Mouse (Mus musculus): Measurements from ENCODE around the gene Paox. TPM values are rescaled to one million over a fixed set of nuclear protein-coding genes. Genes with fewer than 3 reads are reported as not detected.

The Paox gene
- polyA plus RNA-seq (2012; fragmentation: generic; extraction: Trizol) = 10 to 100 TPM; 12.0 to 15.9 TPM

DNA sequence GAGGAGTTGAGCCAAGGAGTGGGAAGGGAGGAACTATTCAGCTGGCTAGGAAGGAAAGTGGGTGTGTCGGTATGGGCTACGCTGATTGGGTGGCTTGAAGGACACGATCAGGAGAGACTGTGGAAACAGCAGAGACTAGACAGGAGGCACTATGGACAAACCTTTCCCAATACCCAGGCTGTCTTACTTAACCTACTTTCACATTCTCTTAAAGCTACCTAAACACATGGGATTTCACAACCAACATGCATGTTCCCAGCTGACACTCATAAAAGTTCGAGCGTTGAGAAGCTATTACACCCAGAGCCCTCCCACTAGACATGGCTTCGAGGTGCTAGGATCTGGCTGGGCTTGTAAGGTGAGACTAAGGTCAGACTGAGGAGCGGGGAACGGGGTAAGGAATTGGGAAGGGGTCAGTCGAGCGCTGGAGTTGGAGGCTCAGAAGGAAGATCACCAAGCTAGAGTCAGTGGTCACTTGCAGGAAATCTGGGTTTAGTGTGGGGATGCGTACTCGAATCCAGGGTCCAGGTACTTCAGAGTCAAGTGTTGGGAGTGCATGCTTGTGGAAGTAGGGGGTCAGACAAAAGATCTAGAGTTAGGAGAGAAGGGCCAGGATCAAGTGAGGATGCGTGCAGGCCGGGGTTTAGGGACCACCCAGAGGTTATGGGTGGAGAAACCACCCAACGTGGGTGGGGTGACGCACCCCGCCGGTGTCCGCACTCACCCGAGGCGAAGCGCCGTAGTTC lies at the start of gene Paox:
Paox (plus strand) TSS at position 217 of the 746 bp plus-strand sequence.

GRCm38 (mm10) chr7:140082242-140082678 lies 33.3 kb upstream of the Paox start, which contains the start of gene Caly:
Gene Caly, minus strand, starts transcription at chr7:140082548.

DNA sequence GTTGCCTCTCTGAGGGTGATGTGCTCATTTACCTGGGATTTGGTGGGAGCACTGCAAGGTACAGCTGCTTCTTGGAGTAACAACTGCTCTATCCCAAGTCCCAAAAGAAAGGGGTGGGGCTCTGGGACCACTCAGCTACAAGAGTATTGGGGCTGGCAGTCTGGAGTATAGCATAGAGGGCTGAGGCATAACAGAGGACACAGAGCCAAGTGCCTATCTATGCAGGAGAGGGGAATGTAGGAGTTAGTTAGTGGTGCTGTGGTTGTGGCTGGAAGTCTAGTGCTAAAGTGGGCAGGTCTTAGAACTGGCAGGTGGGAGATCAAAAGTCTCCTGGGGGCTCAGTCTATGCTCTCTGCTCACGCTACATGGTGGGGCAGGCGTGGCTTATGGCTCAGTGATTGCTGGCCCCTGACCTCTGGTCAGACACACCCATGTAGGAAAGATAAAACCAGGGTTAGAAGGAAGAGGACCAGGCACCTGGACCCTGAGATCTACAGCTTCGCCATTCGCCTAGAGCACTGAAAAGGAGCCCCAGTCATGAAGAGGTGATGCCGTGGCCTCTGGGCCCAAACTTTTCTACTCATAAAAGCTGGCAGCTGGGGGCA lies 22.6 kb upstream of the Paox start, which contains the start of gene Prap1:
Prap1 (plus strand) TSS at position 472 of the 605 bp plus-strand sequence.

GRCm38 (mm10) chr7:140101993-140102860 lies 13.4 kb upstream of the Paox start, which contains the start of gene Fuom:
Gene Fuom, minus strand, starts transcription at chr7:140102441.

GRCm38 (mm10) chr7:140116329-140117054 lies 893 bp downstream of the Paox start, which contains the start of gene Echs1:
Gene Echs1, minus strand, starts transcription at chr7:140116476.

GRCm38 (mm10) chr7:140137135-140138020 lies 21.8 kb downstream of the Paox start, which contains the start of gene Mtg1:
Gene Mtg1, plus strand, starts transcription at chr7:140137564.

DNA sequence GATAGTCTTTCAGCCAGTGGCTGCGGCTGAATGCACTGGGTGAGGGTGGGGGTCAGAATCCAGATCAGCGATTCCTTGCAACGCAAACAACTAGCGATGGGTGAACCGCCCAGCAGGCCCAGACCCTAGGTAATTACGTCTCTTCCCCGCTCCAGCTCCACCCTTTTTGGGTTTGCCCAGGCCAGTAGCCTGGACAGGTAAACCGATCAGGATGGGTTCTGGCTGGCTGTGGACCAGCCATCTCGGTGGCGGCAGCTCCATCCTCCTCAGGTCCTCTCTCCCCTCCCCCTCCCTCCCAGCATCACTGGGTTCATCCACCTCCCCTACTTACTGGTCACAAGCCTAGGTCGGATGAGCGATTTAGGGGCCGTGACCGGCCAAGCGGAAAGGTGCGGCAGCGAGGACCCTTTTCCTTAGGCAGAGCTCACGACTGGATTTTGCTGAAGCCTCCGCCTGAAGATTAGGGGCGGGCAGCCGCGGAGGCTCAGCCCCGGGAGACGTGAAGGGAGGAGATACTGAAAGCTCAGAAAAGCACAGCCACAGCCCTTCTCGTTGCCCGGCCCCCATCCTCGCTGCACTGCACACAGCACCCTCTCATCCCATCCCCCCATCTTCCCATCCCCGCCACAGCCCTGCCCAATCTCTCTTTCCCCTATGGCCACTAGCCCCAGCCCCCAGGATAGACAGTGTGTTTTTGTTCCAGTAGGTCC lies 38.8 kb downstream of the Paox start, which contains the start of gene Sprn:
Sprn (minus strand) TSS at position 660 of the 710 bp plus-strand sequence.

GRCm38 (mm10) chr7:140164664-140165063 lies 49.1 kb downstream of the Paox start, which contains the start of gene Olfr522:
Gene Olfr522, minus strand, starts transcription at chr7:140164764.

GRCm38 (mm10) chr7:140172936-140173335 lies 57.3 kb downstream of the Paox start, which contains the start of gene Olfr523:
Gene Olfr523, plus strand, starts transcription at chr7:140173217.

Other genes with a start within 250 kb of the Paox start
- under 1 TPM in 1 of 2 experiments, not detected in 1; 0.11 TPM for gene Kndc1, start 221.1 kb upstream of the Paox start, polyA plus RNA-seq (2012; fragmentation: generic; extraction: Trizol)
- not detected for gene Utf1, start 172.0 kb upstream of the Paox start, polyA plus RNA-seq (2012; fragmentation: generic; extraction: Trizol)
- gene 6430531B16Rik, start 137.0 kb upstream of the Paox start, polyA plus RNA-seq (2012; fragmentation: generic; extraction: Trizol) = under 1 TPM; 0.02 to 0.17 TPM
- 1 to 10 TPM in 1 of 2 experiments, under 1 TPM in 1; 0.67 to 1.6 TPM for gene Adam8, start 123.2 kb upstream of the Paox start, polyA plus RNA-seq (2012; fragmentation: generic; extraction: Trizol)
- gene Zfp511, start 79.4 kb upstream of the Paox start, polyA plus RNA-seq (2012; fragmentation: generic; extraction: Trizol) = 10 to 100 TPM; 29.3 to 41.1 TPM
- 10 to 100 TPM; 21.3 to 28.3 TPM for gene Tubgcp2, start 79.1 kb upstream of the Paox start, polyA plus RNA-seq (2012; fragmentation: generic; extraction: Trizol)
- not detected for gene Msx3, start 66.7 kb upstream of the Paox start, polyA plus RNA-seq (2012; fragmentation: generic; extraction: Trizol)
- gene Caly, start 33.3 kb upstream of the Paox start, polyA plus RNA-seq (2012; fragmentation: generic; extraction: Trizol) = not detected
- not detected for gene Prap1, start 22.4 kb upstream of the Paox start, polyA plus RNA-seq (2012; fragmentation: generic; extraction: Trizol)
- 1 to 10 TPM in 1 of 2 experiments, under 1 TPM in 1; 0.11 to 1.5 TPM for gene Fuom, start 13.4 kb upstream of the Paox start, polyA plus RNA-seq (2012; fragmentation: generic; extraction: Trizol)
- gene Echs1, start 677 bp downstream of the Paox start, polyA plus RNA-seq (2012; fragmentation: generic; extraction: Trizol) = 10 to 100 TPM; 29.4 to 89.8 TPM
- 10 to 100 TPM in 1 of 2 experiments, 1 to 10 TPM in 1; 9.2 to 11.8 TPM for gene Mtg1, start 21.8 kb downstream of the Paox start, polyA plus RNA-seq (2012; fragmentation: generic; extraction: Trizol)
- gene Sprn, start 39.1 kb downstream of the Paox start, polyA plus RNA-seq (2012; fragmentation: generic; extraction: Trizol) = not detected
- gene Olfr522, start 49.0 kb downstream of the Paox start, polyA plus RNA-seq (2012; fragmentation: generic; extraction: Trizol) = not detected
- gene Olfr523, start 57.4 kb downstream of the Paox start, polyA plus RNA-seq (2012; fragmentation: generic; extraction: Trizol) = not detected
- not detected for gene Olfr524, start 90.2 kb downstream of the Paox start, polyA plus RNA-seq (2012; fragmentation: generic; extraction: Trizol)
- gene Cd163l1, start 102.5 kb downstream of the Paox start, polyA plus RNA-seq (2012; fragmentation: generic; extraction: Trizol) = not detected
- gene 5830411N06Rik, start 131.5 kb downstream of the Paox start, polyA plus RNA-seq (2012; fragmentation: generic; extraction: Trizol) = not detected
- not detected for gene Olfr525, start 205.1 kb downstream of the Paox start, polyA plus RNA-seq (2012; fragmentation: generic; extraction: Trizol)
- gene Olfr527, start 218.2 kb downstream of the Paox start, polyA plus RNA-seq (2012; fragmentation: generic; extraction: Trizol) = not detected
- gene Olfr60, start 245.9 kb downstream of the Paox start, polyA plus RNA-seq (2012; fragmentation: generic; extraction: Trizol) = not detected